Mouse (Mus musculus): ENCODE results near the gene Cdc42bpa. TPM values are rescaled to one million over a fixed set of nuclear protein-coding genes. Genes with fewer than 3 reads are reported as not detected.
A peak's percentile ranks its signal among the peaks of the same experiment; 100 is the strongest.

Gene Cdc42bpa
- polyA plus RNA-seq (2014; fragmentation: Nextera tagmentation; extraction: Ambion mirVana): 11.3 and 13.8 TPM in 2 replicates

DNA sequence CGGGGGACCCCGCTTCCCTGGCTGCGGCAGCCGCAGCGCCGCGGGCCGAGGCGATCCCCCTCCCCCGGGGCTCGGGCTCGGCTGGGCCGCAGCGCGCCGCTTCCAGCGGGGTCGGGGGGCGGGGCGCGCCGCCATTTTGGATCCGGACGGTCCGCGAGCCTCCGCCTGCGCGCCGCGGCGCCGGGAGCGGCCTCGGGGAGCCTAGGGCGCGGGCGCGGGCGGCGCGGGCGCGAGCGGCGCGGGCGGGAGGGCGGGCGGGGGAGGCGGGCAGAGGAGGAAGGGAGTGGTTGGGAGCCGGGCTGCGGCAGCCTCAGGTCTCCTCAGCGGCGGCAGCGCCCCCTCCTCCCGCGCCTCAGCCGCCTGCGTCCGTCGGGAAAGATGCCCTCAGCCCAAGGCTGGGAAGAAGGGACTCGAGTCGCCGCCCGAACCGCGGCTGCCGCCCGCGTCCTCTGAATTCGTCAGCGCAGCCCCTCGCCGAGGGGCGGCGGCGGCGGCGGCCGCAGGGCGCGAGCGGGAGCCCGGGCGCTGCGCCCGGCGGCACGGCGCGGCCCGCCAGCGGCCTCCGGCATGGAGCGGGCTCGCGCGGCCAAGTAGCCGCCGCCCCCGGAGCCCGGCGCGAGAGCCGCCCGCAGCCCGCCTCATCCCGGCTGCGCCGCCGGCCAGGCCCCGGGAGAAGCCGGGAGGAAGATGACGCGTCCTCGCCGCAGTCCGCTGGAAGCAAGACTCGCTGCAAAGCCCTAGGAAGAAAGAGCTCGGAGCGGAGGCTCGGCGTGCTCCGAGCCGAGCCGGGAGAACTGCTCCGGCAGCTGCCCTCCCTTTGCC lies at the start of gene Cdc42bpa:
Gene Cdc42bpa, plus strand, starts transcription at position 752 of the 822 bp plus-strand sequence.
- Histone ChIP-seq H3K27ac (replicated peaks; ENCODE audit: low read depth, low read length) (peak within 1 kb of the TSS; percentile 75), H3K9ac (ENCODE audit: low read length) (peak within 1 kb of the TSS; percentile 97), H3K36me3 (ENCODE audit: control insufficient read depth, insufficient read depth, low read length) (no peaks in the 10 kb centered on the region), H3K4me1 (ENCODE audit: control insufficient read depth, insufficient read depth, low read length) (peaks cover 13% of the 10 kb centered on the region), H3K4me3 (ENCODE audit: low read depth, low read length) (peak within 1 kb of the TSS; percentile 79), H3K9me3 (ENCODE audit: control insufficient read depth, low read length) (no peaks in the 10 kb centered on the region), H3K27me3 (ENCODE audit: control insufficient read depth, insufficient read depth, low read length) (no peaks in the 10 kb centered on the region), H3K4me2 (ENCODE audit: low read depth, severe bottlenecking) (peak within 1 kb of the TSS; percentile 85)
- DNase-seq (ENCODE audit: low spot score) (peak; percentile 81), ATAC-seq (ENCODE audit: insufficient number of reproducible peaks, low FRiP score, low TSS enrichment, low read depth) (peak; percentile 89)
- WGBS: under 1% methylated on average over 104 of the region's 128 CpGs

DNA sequence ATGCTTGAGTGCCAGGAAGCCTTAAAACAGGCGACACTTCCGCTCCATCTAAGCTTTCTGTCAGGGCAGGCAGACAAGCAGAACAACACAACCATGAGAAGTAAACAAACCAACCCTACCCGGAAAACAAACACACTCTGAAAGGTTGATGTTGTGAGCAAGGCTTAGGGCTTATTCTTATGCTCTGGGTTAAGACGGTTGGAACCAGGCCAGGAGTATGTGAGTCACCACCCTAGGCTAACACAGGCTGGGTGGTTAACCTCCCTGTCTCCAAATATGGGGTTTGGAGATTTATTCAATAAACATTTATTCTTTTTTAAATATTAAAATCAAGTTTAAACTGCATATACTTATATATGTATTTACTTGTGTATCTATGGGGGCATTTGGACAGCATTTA lies 46.8 kb upstream of the Cdc42bpa start:
- ATAC-seq (ENCODE audit: insufficient number of reproducible peaks, low FRiP score, low TSS enrichment, low read depth) (no peak), DNase-seq (ENCODE audit: low spot score) (no peak)
- H3K36me3 ChIP-seq (ENCODE audit: control insufficient read depth, insufficient read depth, low read length): no peaks in the 10 kb centered on the region
- no peak overlapping the region for H3K9ac ChIP-seq (ENCODE audit: low read length)
- 80% methylated on average over 4 of the region's 4 CpGs for WGBS
- no peak overlapping the region for H3K27ac ChIP-seq (replicated peaks; ENCODE audit: low read depth, low read length)
- no peaks in the 10 kb centered on the region for H3K27me3 ChIP-seq (ENCODE audit: control insufficient read depth, insufficient read depth, low read length)
- H3K4me3 ChIP-seq (ENCODE audit: low read depth, low read length): no peak overlapping the region
- no peak overlapping the region for H3K4me2 ChIP-seq (ENCODE audit: low read depth, severe bottlenecking)
- H3K4me1 ChIP-seq (ENCODE audit: control insufficient read depth, insufficient read depth, low read length): no peaks in the 10 kb centered on the region
- H3K9me3 ChIP-seq (ENCODE audit: control insufficient read depth, low read length): no peaks in the 10 kb centered on the region

DNA sequence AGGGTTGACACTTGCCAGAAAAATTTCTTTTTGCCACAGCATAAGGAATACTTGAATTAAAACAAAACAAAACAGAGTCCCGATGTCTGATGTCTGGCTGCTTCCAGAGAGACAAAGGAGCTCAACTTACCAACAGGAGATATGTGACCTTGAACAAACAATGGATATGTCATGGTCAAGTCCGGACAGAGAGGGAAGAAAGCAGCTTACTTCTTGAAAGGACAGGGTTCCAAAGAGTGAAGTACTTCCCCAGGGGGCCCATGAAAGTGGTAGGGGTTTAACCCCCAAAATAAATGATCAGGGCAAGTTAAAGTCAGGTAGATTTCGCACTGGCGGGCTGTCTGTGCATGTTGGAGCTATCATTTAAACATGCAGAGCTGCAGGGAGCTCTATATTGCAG lies 43.2 kb upstream of the Cdc42bpa start:
- H3K9ac ChIP-seq (ENCODE audit: low read length): no peak overlapping the region
- no peak overlapping the region for H3K27ac ChIP-seq (replicated peaks; ENCODE audit: low read depth, low read length)
- no peak for DNase-seq (ENCODE audit: low spot score)
- H3K4me1 ChIP-seq (ENCODE audit: control insufficient read depth, insufficient read depth, low read length): no peaks in the 10 kb centered on the region
- WGBS: 87% methylated on average over 4 of the region's 4 CpGs
- H3K36me3 ChIP-seq (ENCODE audit: control insufficient read depth, insufficient read depth, low read length): no peaks in the 10 kb centered on the region
- H3K4me2 ChIP-seq (ENCODE audit: low read depth, severe bottlenecking): no peak overlapping the region
- H3K4me3 ChIP-seq (ENCODE audit: low read depth, low read length): no peak overlapping the region
- no peaks in the 10 kb centered on the region for H3K9me3 ChIP-seq (ENCODE audit: control insufficient read depth, low read length)
- H3K27me3 ChIP-seq (ENCODE audit: control insufficient read depth, insufficient read depth, low read length): no peaks in the 10 kb centered on the region
- no peak for ATAC-seq (ENCODE audit: insufficient number of reproducible peaks, low FRiP score, low TSS enrichment, low read depth)

DNA sequence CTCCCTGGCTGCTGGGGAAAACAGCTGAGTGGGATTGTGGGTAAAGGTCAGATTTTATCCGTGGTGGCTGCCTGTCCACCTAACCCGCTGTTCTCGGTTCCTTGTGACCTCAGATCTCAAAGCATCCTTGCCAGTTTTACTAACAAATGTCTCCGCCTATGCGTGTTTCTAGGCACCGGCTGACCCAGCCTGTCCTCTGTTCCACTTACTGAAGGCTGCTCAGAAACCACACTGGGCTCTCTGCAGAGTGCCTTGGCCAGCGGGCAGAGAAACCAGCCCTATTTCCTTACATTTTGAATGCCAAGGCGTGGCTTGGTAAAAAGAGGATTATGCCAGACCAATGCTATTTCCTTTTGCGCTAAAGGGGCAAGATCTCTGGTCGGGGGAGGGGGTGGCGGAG lies 42.8 kb upstream of the Cdc42bpa start:
- Histone ChIP-seq H3K27ac (replicated peaks; ENCODE audit: low read depth, low read length) (no peak overlapping the region), H3K9ac (ENCODE audit: low read length) (no peak overlapping the region), H3K4me3 (ENCODE audit: low read depth, low read length) (no peak overlapping the region), H3K27me3 (ENCODE audit: control insufficient read depth, insufficient read depth, low read length) (no peaks in the 10 kb centered on the region), H3K36me3 (ENCODE audit: control insufficient read depth, insufficient read depth, low read length) (no peaks in the 10 kb centered on the region), H3K4me1 (ENCODE audit: control insufficient read depth, insufficient read depth, low read length) (no peaks in the 10 kb centered on the region), H3K9me3 (ENCODE audit: control insufficient read depth, low read length) (no peaks in the 10 kb centered on the region), H3K4me2 (ENCODE audit: low read depth, severe bottlenecking) (no peak overlapping the region)
- WGBS: 85% methylated on average over 11 of the region's 11 CpGs
- no peak for DNase-seq (ENCODE audit: low spot score)
- no peak for ATAC-seq (ENCODE audit: insufficient number of reproducible peaks, low FRiP score, low TSS enrichment, low read depth)

DNA sequence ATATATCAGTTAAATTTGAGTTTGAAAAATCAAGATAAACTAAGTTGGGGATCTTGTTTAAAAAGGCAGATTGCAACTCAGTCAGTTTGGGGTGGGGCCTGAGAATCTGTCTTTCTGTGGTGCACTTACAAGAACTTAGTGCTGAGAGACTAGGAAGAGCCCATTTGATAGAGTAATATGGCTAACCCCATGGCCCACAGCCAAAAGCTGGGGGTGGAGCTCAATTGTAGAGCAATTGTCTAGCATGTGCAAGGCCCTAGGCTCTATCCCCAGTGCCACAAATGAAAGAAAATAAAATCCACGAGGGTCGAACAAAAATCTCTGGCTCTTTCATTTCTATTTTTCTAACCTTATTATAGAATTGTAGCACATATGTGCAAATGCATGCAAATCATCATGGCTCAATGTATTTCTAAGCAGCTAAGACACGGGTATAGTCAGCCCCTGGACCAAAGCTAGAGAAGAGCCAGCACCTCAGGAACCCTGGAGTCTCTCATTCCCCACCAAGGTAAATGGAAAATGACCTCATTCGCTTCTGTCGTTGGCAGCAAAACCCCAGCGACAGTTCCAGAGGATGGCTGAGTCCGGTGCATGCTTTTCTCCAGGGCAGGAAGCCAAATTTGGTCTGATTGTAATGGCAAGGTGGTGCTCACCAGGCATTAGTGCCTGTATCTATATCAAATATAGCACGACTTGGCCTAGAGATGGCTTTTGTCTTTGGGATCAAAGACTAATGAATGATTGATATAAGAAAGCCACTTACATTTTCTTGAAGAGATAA lies 40.4 kb upstream of the Cdc42bpa start:
- WGBS: 91% methylated on average over 8 of the region's 8 CpGs
- no peaks in the 10 kb centered on the region for H3K27me3 ChIP-seq (ENCODE audit: control insufficient read depth, insufficient read depth, low read length)
- H3K9ac ChIP-seq (ENCODE audit: low read length): no peak overlapping the region
- no peaks in the 10 kb centered on the region for H3K4me1 ChIP-seq (ENCODE audit: control insufficient read depth, insufficient read depth, low read length)
- DNase-seq (ENCODE audit: low spot score): no peak
- H3K4me3 ChIP-seq (ENCODE audit: low read depth, low read length): no peak overlapping the region
- no peak for ATAC-seq (ENCODE audit: insufficient number of reproducible peaks, low FRiP score, low TSS enrichment, low read depth)
- no peak overlapping the region for H3K4me2 ChIP-seq (ENCODE audit: low read depth, severe bottlenecking)
- no peak overlapping the region for H3K27ac ChIP-seq (replicated peaks; ENCODE audit: low read depth, low read length)
- no peaks in the 10 kb centered on the region for H3K9me3 ChIP-seq (ENCODE audit: control insufficient read depth, low read length)
- no peaks in the 10 kb centered on the region for H3K36me3 ChIP-seq (ENCODE audit: control insufficient read depth, insufficient read depth, low read length)

DNA sequence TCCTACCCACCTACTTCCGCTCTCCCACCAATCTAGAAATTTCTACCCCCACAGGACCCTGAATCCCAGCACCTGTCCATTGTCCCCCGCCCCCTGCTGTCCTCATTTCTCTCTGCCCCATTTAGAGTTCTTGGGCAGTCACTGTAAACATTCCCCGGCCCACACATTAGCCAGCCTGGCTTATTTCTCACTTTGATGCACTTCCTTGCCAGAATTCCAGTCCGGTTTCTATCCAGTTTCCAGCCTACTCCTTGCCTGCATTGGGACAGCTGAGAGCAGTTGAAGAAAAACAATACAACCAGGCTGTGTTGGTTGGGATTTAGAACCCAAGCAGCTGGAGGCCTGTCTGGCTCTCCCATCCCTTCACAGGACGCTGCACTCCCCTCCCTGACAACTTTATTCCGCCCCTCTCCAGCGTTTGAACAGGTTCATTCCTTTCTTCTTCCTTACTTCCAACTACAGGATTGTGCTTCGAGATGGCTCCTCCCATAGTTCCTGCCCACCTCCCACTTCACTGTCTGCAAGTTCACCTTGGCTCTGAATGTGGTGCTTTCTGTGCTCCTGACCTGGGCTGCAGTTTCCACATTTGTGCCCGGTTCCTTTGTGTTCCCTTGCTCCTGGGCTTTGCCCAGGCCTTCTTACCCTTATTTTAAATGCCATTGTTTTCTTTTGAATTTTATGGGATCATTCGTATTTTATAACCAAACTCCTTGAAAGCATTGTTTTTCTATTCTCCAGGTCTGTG lies 36.4 kb upstream of the Cdc42bpa start:
- Histone ChIP-seq H3K9ac (ENCODE audit: low read length) (no peak overlapping the region), H3K4me2 (ENCODE audit: low read depth, severe bottlenecking) (no peak overlapping the region), H3K9me3 (ENCODE audit: control insufficient read depth, low read length) (no peaks in the 10 kb centered on the region), H3K27ac (replicated peaks; ENCODE audit: low read depth, low read length) (no peak overlapping the region), H3K4me3 (ENCODE audit: low read depth, low read length) (no peak overlapping the region), H3K4me1 (ENCODE audit: control insufficient read depth, insufficient read depth, low read length) (no peaks in the 10 kb centered on the region), H3K36me3 (ENCODE audit: control insufficient read depth, insufficient read depth, low read length) (no peaks in the 10 kb centered on the region), H3K27me3 (ENCODE audit: control insufficient read depth, insufficient read depth, low read length) (no peaks in the 10 kb centered on the region)
- WGBS: 72% methylated on average over 10 of the region's 10 CpGs
- ATAC-seq (ENCODE audit: insufficient number of reproducible peaks, low FRiP score, low TSS enrichment, low read depth) (no peak), DNase-seq (ENCODE audit: low spot score) (no peak)

DNA sequence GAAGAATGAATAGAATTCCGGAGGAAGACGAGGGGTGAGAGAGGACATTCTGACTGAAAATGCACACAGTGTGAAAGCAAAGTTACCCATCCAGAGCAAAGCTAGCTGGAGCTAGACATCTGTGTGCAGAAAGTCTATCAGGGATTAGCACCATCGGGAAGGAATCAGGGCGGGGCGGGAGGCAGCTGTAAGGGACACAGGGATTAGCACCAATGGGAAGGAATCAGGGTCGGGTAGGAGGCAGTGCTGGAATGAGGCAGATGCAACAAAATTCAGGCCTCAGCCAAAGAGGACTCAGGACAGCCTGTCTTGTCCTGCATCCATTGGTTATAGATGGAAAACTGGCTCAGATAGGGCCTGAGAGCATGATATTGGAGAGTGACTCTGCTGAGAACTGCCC lies 34.0 kb upstream of the Cdc42bpa start:
- no peaks in the 10 kb centered on the region for H3K36me3 ChIP-seq (ENCODE audit: control insufficient read depth, insufficient read depth, low read length)
- no peaks in the 10 kb centered on the region for H3K4me1 ChIP-seq (ENCODE audit: control insufficient read depth, insufficient read depth, low read length)
- no peak overlapping the region for H3K4me3 ChIP-seq (ENCODE audit: low read depth, low read length)
- no peaks in the 10 kb centered on the region for H3K9me3 ChIP-seq (ENCODE audit: control insufficient read depth, low read length)
- H3K27me3 ChIP-seq (ENCODE audit: control insufficient read depth, insufficient read depth, low read length): no peaks in the 10 kb centered on the region
- no peak for ATAC-seq (ENCODE audit: insufficient number of reproducible peaks, low FRiP score, low TSS enrichment, low read depth)
- no peak for DNase-seq (ENCODE audit: low spot score)
- no peak overlapping the region for H3K9ac ChIP-seq (ENCODE audit: low read length)
- H3K27ac ChIP-seq (replicated peaks; ENCODE audit: low read depth, low read length): no peak overlapping the region
- 83% methylated on average over 6 of the region's 6 CpGs for WGBS
- H3K4me2 ChIP-seq (ENCODE audit: low read depth, severe bottlenecking): no peak overlapping the region

DNA sequence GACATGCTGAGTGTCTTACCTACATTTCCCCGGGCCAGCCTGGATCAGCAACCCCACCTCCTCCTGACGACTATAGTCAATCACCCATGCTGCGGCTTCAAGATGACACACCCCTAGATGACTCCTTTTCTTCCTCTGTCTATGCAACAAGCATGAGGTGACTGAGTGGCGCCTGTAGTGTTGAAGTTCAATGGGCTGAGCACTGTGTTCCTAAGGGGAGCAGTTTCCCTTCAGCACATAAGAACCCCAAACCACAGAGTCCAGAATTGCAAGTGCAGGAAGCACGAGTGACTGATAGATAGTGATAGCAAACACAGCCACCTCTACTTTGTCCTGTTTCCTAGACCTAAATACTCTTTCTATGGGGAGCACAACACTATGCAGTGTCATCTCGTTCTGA lies 33.2 kb upstream of the Cdc42bpa start:
- ATAC-seq (ENCODE audit: insufficient number of reproducible peaks, low FRiP score, low TSS enrichment, low read depth): no peak
- Histone ChIP-seq H3K4me1 (ENCODE audit: control insufficient read depth, insufficient read depth, low read length) (no peaks in the 10 kb centered on the region), H3K36me3 (ENCODE audit: control insufficient read depth, insufficient read depth, low read length) (no peaks in the 10 kb centered on the region), H3K4me2 (ENCODE audit: low read depth, severe bottlenecking) (no peak overlapping the region), H3K9me3 (ENCODE audit: control insufficient read depth, low read length) (no peaks in the 10 kb centered on the region), H3K27ac (replicated peaks; ENCODE audit: low read depth, low read length) (no peak overlapping the region), H3K27me3 (ENCODE audit: control insufficient read depth, insufficient read depth, low read length) (no peaks in the 10 kb centered on the region), H3K4me3 (ENCODE audit: low read depth, low read length) (no peak overlapping the region), H3K9ac (ENCODE audit: low read length) (no peak overlapping the region)
- no peak for DNase-seq (ENCODE audit: low spot score)
- 85% methylated on average over 6 of the region's 6 CpGs for WGBS

All from limb, embryonic 11.5 days (tissue).